Mouse (Mus musculus) intestine, embryonic 14.5 days (tissue): ENCODE measurements at regions not wholly inside any gene's neighbourhood (a gene's known extent, or its start where the extent isn't known, plus 50 kb on each side); places are given as distances from the start of the nearest gene placed in this dataset.

Source experiments
- ATAC-seq: fragments of 200-750 bp; cut with Nextera tagmentation; replicated peaks from 2 replicates; pipeline ENCODE4 v1.8.0; 2017; ENCODE audit warnings: low read depth, moderate number of reproducible peaks, moderate TSS enrichment, moderate library complexity; ENCODE audit not compliant: low FRiP score, low TSS enrichment
- DNase-seq: peaks from one replicate; pipeline ENCODE4 v3.0.0-alpha.2; 2018; ENCODE audit warnings: low spot score
- H3K27ac ChIP-seq: fragments of 300-500 bp; sonication (generic); 2 replicates; pipeline ENCODE4 v1.5.1; 2014; ENCODE audit warnings: low read depth, mild to moderate bottlenecking, control low read depth
- H3K27me3 ChIP-seq: fragments of 300-500 bp; sonication (generic); replicated peaks from 2 replicates; pipeline ENCODE4 v1.6.1; 2014; ENCODE audit warnings: low read length, control low read depth; ENCODE audit not compliant: control insufficient read depth, insufficient read depth
- H3K36me3 ChIP-seq: fragments of 300-500 bp; sonication (generic); 2 replicates; pipeline ENCODE4 v1.6.1; 2014; ENCODE audit warnings: low read length, control low read depth; ENCODE audit not compliant: control insufficient read depth, insufficient read depth
- H3K4me1 ChIP-seq: fragments of 300-500 bp; sonication (generic); replicated peaks from 2 replicates; pipeline ENCODE4 v1.6.1; 2014; ENCODE audit warnings: low read length, control low read depth, mixed read lengths; ENCODE audit not compliant: control insufficient read depth, insufficient read depth
- H3K4me2 ChIP-seq: fragments of 300-500 bp; sonication (generic); 2 replicates; pipeline ENCODE4 v1.6.1; 2014; ENCODE audit warnings: low read length
- H3K4me3 ChIP-seq: fragments of 300-500 bp; sonication (generic); 2 replicates; pipeline ENCODE4 v1.5.1; 2014; ENCODE audit warnings: low read depth, low read length, control low read depth, mixed read lengths
- H3K9ac ChIP-seq: fragments of 300-500 bp; sonication (generic); 2 replicates; pipeline ENCODE4 v1.6.1; 2014; ENCODE audit warnings: mild to moderate bottlenecking, low read length
- H3K9me3 ChIP-seq: fragments of 300-500 bp; sonication (generic); 2 replicates; pipeline ENCODE4 v1.6.1; 2016; ENCODE audit warnings: low read length, control low read depth; ENCODE audit not compliant: control insufficient read depth
- WGBS: fragments of 180-500 bp; shearing (Covaris S2); extraction: QIAGEN DNeasy Blood & Tissue Kit; methylation state at CpG from one replicate; pipeline ENCODE4 v1.1.7; 2014; 5-methylcytosine and 5-hydroxymethylcytosine counted together

GRCm38 (mm10) chr4:9124109-9124508, 885.3 kb upstream of the Car8 start:
- Histone ChIP-seq H3K9ac (no peak overlapping the region), H3K27me3 (no peaks in the 10 kb centered on the region), H3K9me3 (no peaks in the 10 kb centered on the region), H3K4me2 (no peak overlapping the region), H3K36me3 (no peaks in the 10 kb centered on the region), H3K4me3 (no peak overlapping the region), H3K27ac (0 out of 2 replicates have a peak overlapping the region, but pooled peaks have one; percentile 9), H3K4me1 (peaks cover 8% of the 10 kb centered on the region)
- no peak for DNase-seq
- 0 out of 2 replicates have a peak, but pooled peaks have one; percentile 44 for ATAC-seq
- 48% methylated on average over 5 of the region's 5 CpGs for WGBS

GRCm38 (mm10) chr4:9123396-9124031, 884.7 kb upstream of the Car8 start:
- DNase-seq (no peak), ATAC-seq (no peak)
- H3K27me3 ChIP-seq, result no peaks in the 10 kb centered on the region
- no peak overlapping the region for H3K9ac ChIP-seq
- H3K4me2 ChIP-seq, result no peak overlapping the region
- no peak overlapping the region for H3K4me3 ChIP-seq
- no peaks in the 10 kb centered on the region for H3K9me3 ChIP-seq
- H3K4me1 ChIP-seq, result peaks cover 8% of the 10 kb centered on the region
- WGBS, result 51% methylated on average over 9 of the region's 9 CpGs
- no peak overlapping the region for H3K27ac ChIP-seq
- H3K36me3 ChIP-seq, result no peaks in the 10 kb centered on the region

- Histone ChIP-seq H3K27me3 (no peaks in the 10 kb centered on the region), H3K9me3 (no peaks in the 10 kb centered on the region), H3K4me3 (no peak overlapping the region), H3K4me1 (peaks cover 8% of the 10 kb centered on the region), H3K4me2 (no peak overlapping the region), H3K27ac (no peak overlapping the region), H3K36me3 (no peaks in the 10 kb centered on the region), H3K9ac (no peak overlapping the region)
- 63% methylated on average over 10 of the region's 10 CpGs for WGBS
- DNase-seq (no peak), ATAC-seq (no peak)
These were observed 883.9 kb upstream of the Car8 start for GRCm38 (mm10) chr4:9122639-9123286.

- H3K36me3 ChIP-seq, result no peaks in the 10 kb centered on the region
- no peak overlapping the region for H3K9ac ChIP-seq
- 49% methylated on average over 4 of the region's 4 CpGs for WGBS
- ATAC-seq, result no peak
- no peak for DNase-seq
- no peaks in the 10 kb centered on the region for H3K27me3 ChIP-seq
- no peak overlapping the region for H3K4me3 ChIP-seq
- 0 out of 2 replicates have a peak, but pooled peaks cover 2% of the 10 kb centered on the region for H3K4me1 ChIP-seq
- no peaks in the 10 kb centered on the region for H3K9me3 ChIP-seq
- H3K4me2 ChIP-seq, result no peak overlapping the region
- no peak overlapping the region for H3K27ac ChIP-seq
These were observed 878.3 kb upstream of the Car8 start for GRCm38 (mm10) chr4:9116955-9117647.

GRCm38 (mm10) chr4:9115874-9116273, 877.0 kb upstream of the Car8 start:
- Histone ChIP-seq H3K9me3 (no peaks in the 10 kb centered on the region), H3K27me3 (no peaks in the 10 kb centered on the region), H3K27ac (no peak overlapping the region), H3K4me3 (no peak overlapping the region), H3K9ac (no peak overlapping the region), H3K36me3 (no peaks in the 10 kb centered on the region), H3K4me2 (no peak overlapping the region), H3K4me1 (0 out of 2 replicates have a peak, but pooled peaks cover 2% of the 10 kb centered on the region)
- ATAC-seq (0 out of 2 replicates have a peak, but pooled peaks have one; percentile 60), DNase-seq (no peak)
- WGBS, result 27% methylated on average over 7 of the region's 7 CpGs

DNA sequence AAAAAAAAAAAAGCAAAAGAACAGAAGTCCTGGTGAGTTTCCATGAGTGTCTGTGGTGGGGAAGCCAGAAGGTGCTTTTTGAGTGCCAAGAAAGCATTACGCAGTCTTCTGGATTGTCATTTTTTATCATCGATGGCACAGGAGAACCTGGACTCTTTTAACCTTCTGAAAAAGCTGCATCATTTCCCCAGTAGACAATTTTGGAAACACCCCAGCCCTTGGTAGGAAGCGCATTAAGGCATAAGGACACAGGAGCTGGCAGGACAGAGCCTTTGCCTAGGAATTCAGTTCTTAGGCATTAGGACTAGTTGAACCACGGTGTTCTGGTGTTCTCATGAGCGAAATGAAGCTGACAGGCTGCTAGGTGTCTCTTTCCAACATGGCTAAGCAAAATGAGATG, 875.1 kb upstream of the Car8 start:
- ATAC-seq (no peak), DNase-seq (no peak)
- Histone ChIP-seq H3K36me3 (no peaks in the 10 kb centered on the region), H3K9me3 (no peaks in the 10 kb centered on the region), H3K4me2 (no peak overlapping the region), H3K27ac (no peak overlapping the region), H3K9ac (no peak overlapping the region), H3K4me1 (0 out of 2 replicates have a peak, but pooled peaks cover 2% of the 10 kb centered on the region), H3K27me3 (no peaks in the 10 kb centered on the region), H3K4me3 (no peak overlapping the region)
- WGBS, result 89% methylated on average over 5 of the region's 5 CpGs

DNA sequence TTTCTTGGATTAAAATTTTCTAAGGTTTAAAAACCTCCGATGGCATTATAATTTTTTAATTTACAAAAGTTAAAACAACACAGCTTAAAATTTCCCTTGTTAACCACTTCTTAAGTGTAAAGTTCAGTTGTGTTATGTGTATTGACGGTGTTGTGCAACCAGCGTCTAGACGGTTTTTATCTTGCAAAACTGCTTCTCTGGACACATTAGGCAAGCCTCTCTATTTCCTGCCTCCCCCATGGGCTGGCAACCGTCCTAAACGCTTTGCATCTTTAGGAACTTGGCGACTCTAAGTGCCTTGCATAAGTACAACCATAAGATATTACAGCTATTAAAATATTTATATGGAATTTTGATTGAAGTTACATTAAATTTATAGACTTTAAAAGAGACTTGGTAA, 871.5 kb upstream of the Car8 start:
- no peak for DNase-seq
- Histone ChIP-seq H3K4me3 (no peak overlapping the region), H3K4me2 (no peak overlapping the region), H3K4me1 (no peaks in the 10 kb centered on the region), H3K27me3 (no peaks in the 10 kb centered on the region), H3K9ac (no peak overlapping the region), H3K27ac (no peak overlapping the region), H3K9me3 (no peaks in the 10 kb centered on the region), H3K36me3 (no peaks in the 10 kb centered on the region)
- no peak for ATAC-seq
- 75% methylated on average over 7 of the region's 7 CpGs for WGBS

DNA sequence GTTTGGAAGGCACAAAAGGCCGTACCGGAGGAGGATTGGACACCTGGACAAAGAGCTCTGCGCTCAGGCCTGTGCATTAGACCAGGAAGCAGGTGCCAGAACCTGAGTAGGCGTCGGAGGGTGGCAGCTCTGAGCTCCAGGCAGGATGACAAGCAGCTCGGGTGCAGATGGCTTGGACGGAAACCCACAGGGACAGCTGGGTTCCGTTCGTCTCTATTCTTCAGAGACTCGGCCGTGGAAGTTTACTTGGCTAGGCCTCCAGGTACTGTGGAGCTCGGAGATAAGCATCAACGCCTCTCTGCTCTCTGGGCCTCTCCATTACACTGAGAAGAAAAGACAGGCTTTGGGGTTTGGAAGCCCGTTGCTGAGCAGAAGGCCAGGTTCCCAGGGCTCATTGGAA, 868.5 kb upstream of the Car8 start:
- H3K9me3 ChIP-seq, result no peaks in the 10 kb centered on the region
- no peak overlapping the region for H3K9ac ChIP-seq
- no peaks in the 10 kb centered on the region for H3K36me3 ChIP-seq
- no peaks in the 10 kb centered on the region for H3K27me3 ChIP-seq
- H3K4me2 ChIP-seq, result no peak overlapping the region
- 75% methylated on average over 14 of the region's 14 CpGs for WGBS
- H3K4me3 ChIP-seq, result no peak overlapping the region
- no peak overlapping the region for H3K27ac ChIP-seq
- no peaks in the 10 kb centered on the region for H3K4me1 ChIP-seq
- ATAC-seq, result no peak
- no peak for DNase-seq
